Mouse (Mus musculus) midbrain, postnatal 0 days (tissue): Measurements from ENCODE around the gene Zfp239. TPM values are rescaled to one million over a fixed set of nuclear protein-coding genes. Genes with fewer than 3 reads are reported as not detected.

Source experiments
- ATAC-seq: fragments of 200-750 bp; cut with Nextera tagmentation; 2 replicates; pipeline ENCODE4 v1.8.0; 2017; ENCODE audit warnings: moderate number of reproducible peaks, mild to moderate bottlenecking, moderate TSS enrichment, moderate library complexity; ENCODE audit not compliant: low FRiP score
- DNase-seq: peaks from one replicate; pipeline ENCODE4 v3.0.0-alpha.2; 2015; ENCODE audit warnings: low spot score
- H3K27ac ChIP-seq: fragments of 300-500 bp; sonication (generic); 2 replicates; pipeline ENCODE4 v1.5.1; 2014; ENCODE audit warnings: low read depth, mild to moderate bottlenecking, low read length, mixed read lengths
- H3K27me3 ChIP-seq: fragments of 300-500 bp; sonication (generic); 2 replicates; pipeline ENCODE4 v1.6.1; 2014; ENCODE audit warnings: low read length, control low read depth, mixed read lengths; ENCODE audit not compliant: insufficient read depth
- H3K36me3 ChIP-seq: fragments of 300-500 bp; sonication (generic); 2 replicates; pipeline ENCODE4 v1.6.1; 2014; ENCODE audit warnings: low read length, control low read depth, mixed read lengths; ENCODE audit not compliant: insufficient read depth
- H3K4me1 ChIP-seq: fragments of 300-500 bp; sonication (generic); 2 replicates; pipeline ENCODE4 v1.6.1; 2014; ENCODE audit warnings: mild to moderate bottlenecking, control low read depth, antibody characterized with exemption, low read length, mixed read lengths; ENCODE audit not compliant: insufficient read depth
- H3K4me2 ChIP-seq: fragments of 300-500 bp; sonication (generic); 2 replicates; pipeline ENCODE4 v1.6.1; 2014; ENCODE audit warnings: low read depth, mild to moderate bottlenecking, low read length, mixed read lengths; ENCODE audit not compliant: poor library complexity, severe bottlenecking
- H3K4me3 ChIP-seq: fragments of 300-500 bp; sonication (generic); 2 replicates; pipeline ENCODE4 v1.5.1; 2014; ENCODE audit warnings: low read depth, mild to moderate bottlenecking, low read length, moderate library complexity
- H3K9ac ChIP-seq: fragments of 300-500 bp; sonication (generic); replicated peaks from 2 replicates; pipeline ENCODE4 v1.6.1; 2014; ENCODE audit warnings: mild to moderate bottlenecking, low read length, moderate library complexity, mixed read lengths; ENCODE audit not compliant: poor library complexity, severe bottlenecking
- H3K9me3 ChIP-seq: fragments of 300-500 bp; sonication (generic); 2 replicates; pipeline ENCODE4 v1.6.1; 2016; ENCODE audit warnings: low read length, control low read depth
- CTCF ChIP-seq: IDR thresholded peaks from 2 replicates; pipeline ENCODE4 v1.5.1; 2016; ENCODE audit warnings: antibody characterized with exemption, mild to moderate bottlenecking
- WGBS: fragments of 180-500 bp; shearing (Covaris S2); extraction: QIAGEN DNeasy Blood & Tissue Kit; methylation state at CpG from one replicate; pipeline ENCODE4 v1.1.7; 2014; 5-methylcytosine and 5-hydroxymethylcytosine counted together
- polyA plus RNA-seq: library from polyadenylated mRNA; unstranded; fragments of >200 nt; fragmentation: Nextera tagmentation; extraction: Ambion mirVana; gene quantifications from 2 replicates; pipeline ENCODE4 v1.2.1, GENCODE M21; 2015
- total RNA-seq: library from RNA; depleted of rRNA; stranded (reverse); fragments of >200 nt; gene quantifications from 2 replicates; pipeline ENCODE4 v1.2.3, GENCODE M21; 2014

The Zfp239 gene
- total and polyA plus RNA-seq, 2 experiments from 2014 or later = 14.5 to 16.6 TPM

GRCm38 (mm10) chr6:117914541-117914940, 52.6 kb downstream of the Zfp239 start:
- H3K9me3 ChIP-seq = no peaks in the 10 kb centered on the region
- ATAC-seq = no peak
- H3K36me3 ChIP-seq = no peaks in the 10 kb centered on the region
- no peak overlapping the region for H3K4me2 ChIP-seq
- no peak overlapping the region for H3K27ac ChIP-seq
- DNase-seq = no peak
- H3K9ac ChIP-seq = no peak overlapping the region
- H3K27me3 ChIP-seq = no peaks in the 10 kb centered on the region
- H3K4me3 ChIP-seq = no peak overlapping the region
- H3K4me1 ChIP-seq = peaks cover 6% of the 10 kb centered on the region; the same call in 1 of the 2 replicates
- TF ChIP-seq CTCF = no peak

- Histone ChIP-seq H3K9ac (peak overlapping the region; percentile 63; the same call in 1 of the 2 replicates), H3K4me2 (peak overlapping the region; percentile 94), H3K36me3 (no peaks in the 10 kb centered on the region), H3K4me1 (peaks cover 6% of the 10 kb centered on the region; the same call in 1 of the 2 replicates), H3K27me3 (no peaks in the 10 kb centered on the region), H3K9me3 (no peaks in the 10 kb centered on the region), H3K27ac (no peak overlapping the region), H3K4me3 (peak overlapping the region; percentile 56)
- no peak for TF ChIP-seq CTCF
- 6% methylated on average over 12 of the region's 12 CpGs for WGBS
- DNase-seq (no peak), ATAC-seq (no peak)
Measured at GRCm38 (mm10) chr6:117916205-117916736, 54.4 kb downstream of the Zfp239 start.

GRCm38 (mm10) chr6:117916737-117917426, 55.0 kb downstream of the Zfp239 start:
- peak overlapping the region; percentile 56 for H3K4me3 ChIP-seq
- ATAC-seq (peak; percentile 79), DNase-seq (peak; percentile 57)
- H3K4me2 ChIP-seq = peak overlapping the region; percentile 94
- under 1% methylated on average over 58 of the region's 62 CpGs for WGBS
- no peaks in the 10 kb centered on the region for H3K27me3 ChIP-seq
- H3K9ac ChIP-seq = peak overlapping the region; percentile 63
- H3K36me3 ChIP-seq = no peaks in the 10 kb centered on the region
- peak overlapping the region; percentile 67 for H3K27ac ChIP-seq
- no peak for TF ChIP-seq CTCF
- H3K9me3 ChIP-seq = no peaks in the 10 kb centered on the region
- peaks cover 6% of the 10 kb centered on the region; the same call in 1 of the 2 replicates for H3K4me1 ChIP-seq

GRCm38 (mm10) chr6:117917576-117917975, 55.7 kb downstream of the Zfp239 start:
- WGBS = 6% methylated on average over 21 of the region's 21 CpGs
- no peaks in the 10 kb centered on the region for H3K27me3 ChIP-seq
- TF ChIP-seq CTCF = no peak
- H3K27ac ChIP-seq = peak overlapping the region; percentile 67
- peak overlapping the region; percentile 56 for H3K4me3 ChIP-seq
- DNase-seq (peak; percentile 50), ATAC-seq (peak; percentile 57; the same call in 1 of the 2 replicates)
- no peaks in the 10 kb centered on the region for H3K9me3 ChIP-seq
- H3K4me1 ChIP-seq = peaks cover 6% of the 10 kb centered on the region; the same call in 1 of the 2 replicates
- H3K36me3 ChIP-seq = no peaks in the 10 kb centered on the region
- peak overlapping the region; percentile 94 for H3K4me2 ChIP-seq
- peak overlapping the region; percentile 63; the same call in 1 of the 2 replicates for H3K9ac ChIP-seq

GRCm38 (mm10) chr6:117918043-117918442, 56.1 kb downstream of the Zfp239 start:
- ATAC-seq = no peak
- Histone ChIP-seq H3K9ac (0 out of 2 replicates have a peak overlapping the region, but pooled peaks have one; percentile 24), H3K4me2 (peak overlapping the region; percentile 94), H3K4me1 (peaks cover 6% of the 10 kb centered on the region; the same call in 1 of the 2 replicates), H3K27ac (0 out of 2 replicates have a peak overlapping the region, but pooled peaks have one; percentile 67), H3K27me3 (no peaks in the 10 kb centered on the region), H3K9me3 (no peaks in the 10 kb centered on the region), H3K36me3 (no peaks in the 10 kb centered on the region), H3K4me3 (peak overlapping the region; percentile 56)
- DNase-seq = no peak
- no peak for TF ChIP-seq CTCF
- WGBS = 31% methylated on average over 5 of the region's 5 CpGs
